Mouse (Mus musculus) liver, embryonic 13.5 days (tissue): ENCODE data around the gene Usp48. TPM values are rescaled to one million over a fixed set of nuclear protein-coding genes. Genes with fewer than 3 reads are reported as not detected.

Source experiments
- ATAC-seq: fragments of 200-750 bp; cut with Nextera tagmentation; 2 replicates; pipeline ENCODE4 v1.8.0; 2017; ENCODE audit warnings: low read depth, mild to moderate bottlenecking, moderate number of reproducible peaks, moderate library complexity
- DNase-seq: peaks from one replicate; pipeline ENCODE4 v3.0.0; 2022
- H3K27ac ChIP-seq: fragments of 300-500 bp; sonication (generic); 2 replicates; pipeline ENCODE4 v1.5.1; 2015; ENCODE audit warnings: moderate library complexity, mild to moderate bottlenecking, inconsistent platforms
- H3K27me3 ChIP-seq: fragments of 300-500 bp; sonication (generic); 2 replicates; pipeline ENCODE4 v1.6.1; 2015; ENCODE audit warnings: mild to moderate bottlenecking, inconsistent platforms
- H3K36me3 ChIP-seq: fragments of 300-500 bp; sonication (generic); 2 replicates; pipeline ENCODE4 v1.6.1; 2015; ENCODE audit warnings: mild to moderate bottlenecking, inconsistent platforms
- H3K4me1 ChIP-seq: fragments of 300-500 bp; sonication (generic); replicated peaks from 2 replicates; pipeline ENCODE4 v1.6.1; 2015; ENCODE audit warnings: inconsistent platforms
- H3K4me2 ChIP-seq: fragments of 300-500 bp; sonication (generic); 2 replicates; pipeline ENCODE4 v1.6.1; 2015; ENCODE audit warnings: inconsistent platforms, mild to moderate bottlenecking, moderate library complexity
- H3K4me3 ChIP-seq: fragments of 300-500 bp; sonication (generic); replicated peaks from 2 replicates; pipeline ENCODE4 v1.5.1; 2015; ENCODE audit warnings: mild to moderate bottlenecking, inconsistent platforms
- H3K9ac ChIP-seq: fragments of 300-500 bp; sonication (generic); 2 replicates; pipeline ENCODE4 v1.6.1; 2015; ENCODE audit warnings: mild to moderate bottlenecking, inconsistent platforms
- H3K9me3 ChIP-seq: fragments of 300-500 bp; sonication (generic); replicated peaks from 2 replicates; pipeline ENCODE4 v1.6.1; 2016; ENCODE audit warnings: inconsistent platforms
- WGBS: fragments of 180-500 bp; shearing (Covaris S2); methylation state at CpG from one replicate; pipeline ENCODE4 v1.1.7; 2015; ENCODE audit not compliant: insufficient replicate concordance; 5-methylcytosine and 5-hydroxymethylcytosine counted together
- polyA plus RNA-seq: library from polyadenylated mRNA; unstranded; fragments of >200 nt; fragmentation: Nextera tagmentation; extraction: Ambion mirVana; gene quantifications from 2 replicates; pipeline ENCODE4 v1.2.1, GENCODE M21; 2015

Gene Usp48
- polyA plus RNA-seq, 1 experiment from 2014 or later: 36.0 TPM

DNA sequence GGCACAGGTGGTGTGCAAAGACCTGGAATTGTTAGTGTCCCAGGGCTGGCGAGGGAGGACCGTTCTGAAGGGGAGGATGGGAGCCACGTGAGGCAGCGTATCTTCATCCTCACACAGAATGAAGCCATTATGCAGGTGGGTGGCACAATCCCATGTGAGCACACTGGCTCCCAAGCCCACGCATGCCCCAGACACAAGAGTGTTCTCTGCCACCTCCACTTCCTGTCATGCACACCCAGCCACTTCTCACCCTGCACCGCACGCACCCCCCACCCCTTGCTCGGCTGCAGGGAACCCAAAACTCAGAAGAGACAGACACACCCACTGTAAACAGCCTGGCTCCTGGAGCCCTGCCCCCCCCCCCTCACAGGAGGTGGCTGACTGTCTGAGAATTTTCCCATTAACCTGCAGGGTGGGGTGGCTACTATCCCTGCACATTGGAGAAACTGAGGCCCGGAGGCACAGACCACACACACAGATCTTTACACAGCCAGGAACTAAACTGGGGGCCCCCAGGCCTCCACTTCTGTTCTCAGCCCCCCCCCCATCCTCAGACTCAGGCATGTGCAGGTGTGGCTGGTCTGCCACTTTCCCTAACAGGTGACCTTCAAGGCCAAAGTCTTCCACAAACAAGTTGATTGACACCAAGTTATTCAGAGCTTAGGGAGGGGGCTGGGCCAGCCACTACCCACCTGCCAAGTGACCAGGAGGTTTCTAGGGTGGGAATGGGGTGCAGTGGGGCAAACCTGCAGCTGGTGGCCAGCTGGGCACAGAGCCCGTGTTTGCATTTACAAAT lies 98.8 kb downstream of the Usp48 start:
- no peaks in the 10 kb centered on the region for H3K4me1 ChIP-seq
- H3K36me3 ChIP-seq: no peaks in the 10 kb centered on the region
- H3K4me3 ChIP-seq: no peak overlapping the region
- ATAC-seq (no peak), DNase-seq (no peak)
- no peak overlapping the region for H3K27ac ChIP-seq
- WGBS: 65% methylated on average over 10 of the region's 10 CpGs
- H3K9me3 ChIP-seq: no peaks in the 10 kb centered on the region
- H3K27me3 ChIP-seq: 0 out of 2 replicates have a peak, but pooled peaks cover 2% of the 10 kb centered on the region
- H3K4me2 ChIP-seq: no peak overlapping the region
- no peak overlapping the region for H3K9ac ChIP-seq

GRCm38 (mm10) chr4:137695300-137695699 lies 101.7 kb downstream of the Usp48 start:
- no peak for DNase-seq
- Histone ChIP-seq H3K9me3 (no peaks in the 10 kb centered on the region), H3K4me3 (no peak overlapping the region), H3K4me2 (no peak overlapping the region), H3K4me1 (0 out of 2 replicates have a peak, but pooled peaks cover 15% of the 10 kb centered on the region), H3K36me3 (no peaks in the 10 kb centered on the region), H3K9ac (no peak overlapping the region), H3K27me3 (0 out of 2 replicates have a peak, but pooled peaks cover 2% of the 10 kb centered on the region), H3K27ac (no peak overlapping the region)
- ATAC-seq: no peak
- WGBS: 60% methylated on average over 8 of the region's 8 CpGs

GRCm38 (mm10) chr4:137695900-137696299 lies 102.3 kb downstream of the Usp48 start:
- Histone ChIP-seq H3K27me3 (0 out of 2 replicates have a peak, but pooled peaks cover 2% of the 10 kb centered on the region), H3K36me3 (no peaks in the 10 kb centered on the region), H3K4me3 (no peak overlapping the region), H3K9me3 (no peaks in the 10 kb centered on the region), H3K9ac (no peak overlapping the region), H3K4me1 (peaks cover 15% of the 10 kb centered on the region; the same call in 1 of the 2 replicates), H3K27ac (no peak overlapping the region), H3K4me2 (no peak overlapping the region)
- DNase-seq (no peak), ATAC-seq (no peak)
- WGBS: 36% methylated on average over 4 of the region's 4 CpGs

- H3K27ac ChIP-seq: no peak overlapping the region
- H3K4me1 ChIP-seq: peaks cover 15% of the 10 kb centered on the region; the same call in 1 of the 2 replicates
- 0 out of 2 replicates have a peak, but pooled peaks cover 2% of the 10 kb centered on the region for H3K27me3 ChIP-seq
- 0 out of 2 replicates have a peak, but pooled peaks have one; percentile 29 for ATAC-seq
- H3K4me2 ChIP-seq: no peak overlapping the region
- DNase-seq: no peak
- WGBS: 69% methylated on average over 13 of the region's 13 CpGs
- no peaks in the 10 kb centered on the region for H3K36me3 ChIP-seq
- H3K9me3 ChIP-seq: no peaks in the 10 kb centered on the region
- no peak overlapping the region for H3K4me3 ChIP-seq
- no peak overlapping the region for H3K9ac ChIP-seq
Measured at GRCm38 (mm10) chr4:137697156-137697885, 103.8 kb downstream of the Usp48 start.

- ATAC-seq (peak; percentile 62), DNase-seq (no peak)
- Histone ChIP-seq H3K4me1 (peaks cover 15% of the 10 kb centered on the region; the same call in 1 of the 2 replicates), H3K9me3 (no peaks in the 10 kb centered on the region), H3K4me2 (no peak overlapping the region), H3K27ac (no peak overlapping the region), H3K36me3 (no peaks in the 10 kb centered on the region), H3K27me3 (0 out of 2 replicates have a peak, but pooled peaks cover 2% of the 10 kb centered on the region), H3K9ac (no peak overlapping the region), H3K4me3 (no peak overlapping the region)
- WGBS: 67% methylated on average over 7 of the region's 7 CpGs
Measured at GRCm38 (mm10) chr4:137698076-137698985, 104.8 kb downstream of the Usp48 start.

DNA sequence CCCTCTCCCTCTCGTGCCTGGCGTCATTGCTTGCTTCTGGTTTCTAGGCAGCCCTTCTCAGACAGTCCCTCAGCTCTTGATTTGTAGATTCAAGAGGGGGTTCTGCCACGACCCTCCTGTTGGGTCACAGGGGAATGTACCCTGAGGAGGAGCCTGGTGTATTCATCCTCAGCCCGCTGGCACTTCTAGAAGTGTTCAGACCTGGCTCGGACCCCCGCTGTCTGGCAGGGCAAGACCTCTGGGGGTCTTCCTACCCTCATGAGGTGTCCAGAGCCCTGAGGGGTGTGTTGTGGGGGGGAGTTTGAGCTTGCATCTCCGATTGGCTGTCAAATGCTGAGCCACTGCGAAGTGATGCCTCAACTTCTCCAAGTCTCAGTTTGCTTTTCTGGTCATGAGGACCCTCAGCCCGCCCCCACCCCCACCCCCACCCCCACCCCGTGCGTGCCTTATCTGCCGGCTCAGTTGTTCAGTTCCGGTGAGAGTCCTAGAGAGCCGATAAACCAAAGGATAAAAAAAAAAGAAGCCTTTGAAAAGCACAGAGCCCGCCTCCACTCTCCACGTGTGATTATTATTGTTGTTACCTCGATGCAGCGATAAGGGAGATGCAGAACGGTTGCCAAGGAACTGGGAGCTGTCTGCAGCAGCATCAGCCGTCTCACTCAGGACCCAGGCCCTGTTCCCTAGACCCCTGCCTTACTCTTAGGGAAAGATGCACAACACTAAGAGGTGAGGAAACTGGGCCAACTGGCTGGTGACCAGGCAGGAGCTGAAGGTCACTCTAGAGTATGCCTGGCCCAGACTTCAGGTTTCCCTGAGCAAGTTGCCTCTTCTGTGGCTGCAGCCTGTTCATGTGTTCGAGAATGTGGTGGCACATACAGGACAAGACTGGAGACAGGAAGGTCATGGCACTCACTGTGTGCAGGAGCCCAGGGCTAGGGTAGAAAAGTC lies 106.0 kb downstream of the Usp48 start:
- H3K4me2 ChIP-seq: no peak overlapping the region
- H3K4me1 ChIP-seq: peaks cover 15% of the 10 kb centered on the region; the same call in 1 of the 2 replicates
- H3K9me3 ChIP-seq: no peaks in the 10 kb centered on the region
- no peak for DNase-seq
- H3K4me3 ChIP-seq: no peak overlapping the region
- no peaks in the 10 kb centered on the region for H3K36me3 ChIP-seq
- H3K9ac ChIP-seq: no peak overlapping the region
- WGBS: 31% methylated on average over 21 of the region's 21 CpGs
- ATAC-seq: no peak
- H3K27ac ChIP-seq: no peak overlapping the region
- H3K27me3 ChIP-seq: 0 out of 2 replicates have a peak, but pooled peaks cover 2% of the 10 kb centered on the region

DNA sequence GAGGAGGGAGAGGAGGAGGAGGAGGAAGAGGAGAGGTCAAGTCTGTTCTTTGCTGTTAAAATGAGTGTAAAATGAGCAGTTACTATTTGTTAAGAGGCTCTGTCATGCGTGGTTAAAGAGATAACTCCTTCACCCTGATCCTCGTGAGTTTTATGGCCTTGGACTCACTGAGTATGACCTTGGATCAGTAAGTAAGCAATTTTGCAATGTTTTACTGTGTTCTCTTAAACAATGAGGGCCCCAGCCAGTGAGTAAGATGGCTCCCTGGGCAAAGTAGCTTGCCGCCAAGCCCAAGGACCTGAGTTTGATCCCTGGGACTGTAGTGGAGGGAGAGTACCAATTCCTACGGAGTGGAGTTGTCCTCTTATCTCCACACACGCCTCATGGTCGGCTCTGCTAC lies 107.4 kb downstream of the Usp48 start:
- H3K27me3 ChIP-seq: 0 out of 2 replicates have a peak, but pooled peaks cover 4% of the 10 kb centered on the region
- WGBS: 27% methylated on average over 6 of the region's 6 CpGs
- H3K4me1 ChIP-seq: peaks cover 19% of the 10 kb centered on the region

GRCm38 (mm10) chr4:137703077-137703476 lies 109.5 kb downstream of the Usp48 start:
- Histone ChIP-seq H3K27ac (no peak overlapping the region), H3K9ac (no peak overlapping the region), H3K27me3 (peaks cover 24% of the 10 kb centered on the region), H3K4me3 (no peak overlapping the region), H3K4me1 (peaks cover 30% of the 10 kb centered on the region), H3K4me2 (no peak overlapping the region), H3K36me3 (no peaks in the 10 kb centered on the region), H3K9me3 (no peaks in the 10 kb centered on the region)
- ATAC-seq (no peak), DNase-seq (no peak)
- WGBS: 64% methylated on average over 5 of the region's 5 CpGs

More for the DNA sequence above, 107.4 kb downstream of the Usp48 start:
- ATAC-seq (no peak), DNase-seq (no peak)
- Histone ChIP-seq H3K4me3 (no peak overlapping the region), H3K27ac (no peak overlapping the region), H3K4me2 (no peak overlapping the region), H3K36me3 (no peaks in the 10 kb centered on the region), H3K9me3 (no peaks in the 10 kb centered on the region), H3K9ac (no peak overlapping the region)

GRCm38 (mm10) chr4:137704561-137704960 lies 111.0 kb downstream of the Usp48 start:
- H3K9ac ChIP-seq: no peak overlapping the region
- no peaks in the 10 kb centered on the region for H3K36me3 ChIP-seq
- H3K9me3 ChIP-seq: no peaks in the 10 kb centered on the region
- H3K4me1 ChIP-seq: peaks cover 26% of the 10 kb centered on the region
- WGBS: 36% methylated on average over 2 of the region's 2 CpGs
- no peak overlapping the region for H3K4me3 ChIP-seq
- no peak for DNase-seq
- H3K27me3 ChIP-seq: peaks cover 38% of the 10 kb centered on the region
- H3K4me2 ChIP-seq: no peak overlapping the region
- H3K27ac ChIP-seq: no peak overlapping the region
- ATAC-seq: no peak

GRCm38 (mm10) chr4:137705379-137705778 lies 111.8 kb downstream of the Usp48 start:
- H3K4me2 ChIP-seq: no peak overlapping the region
- DNase-seq (no peak), ATAC-seq (no peak)
- no peak overlapping the region for H3K9ac ChIP-seq
- H3K27ac ChIP-seq: no peak overlapping the region; the same call in 1 of the 2 replicates
- H3K36me3 ChIP-seq: no peaks in the 10 kb centered on the region
- 61% methylated on average over 5 of the region's 5 CpGs for WGBS
- peaks cover 21% of the 10 kb centered on the region for H3K4me1 ChIP-seq
- no peak overlapping the region for H3K4me3 ChIP-seq
- H3K9me3 ChIP-seq: no peaks in the 10 kb centered on the region
- H3K27me3 ChIP-seq: peaks cover 46% of the 10 kb centered on the region
